Mouse (Mus musculus) heart, postnatal 10 days (tissue): Measurements from ENCODE around the gene Tanc1. TPM values are rescaled to one million over a fixed set of nuclear protein-coding genes. Genes with fewer than 3 reads are reported as not detected.
A peak's percentile ranks its signal among the peaks of the same experiment; 100 is the strongest.

ENCODE experiments used
- DNase-seq, 2 experiments: peaks; one replicate each; pipeline ENCODE4 v3.0.0; 2021
- intact Hi-C: fragments of 180-260 bp; cut with DNase I; formaldehyde crosslinking; loops from one replicate; pipeline ENCODE4 v1.15.1; 2025
- total RNA-seq, 2 experiments: library from RNA; stranded (reverse); gene quantifications; 2 replicates each; pipeline ENCODE4 v1.2.3; 2021

The Tanc1 gene
- total RNA-seq, 2 experiments from 2014 or later: 37.0 to 37.6 TPM

GRCm38 (mm10) chr2:59710771-59711170 is 98.9 kb downstream of the Tanc1 start:
- no peak for DNase-seq
- intact Hi-C loops: no loop called here

GRCm38 (mm10) chr2:59711992-59712391 is 100.2 kb downstream of the Tanc1 start:
- intact Hi-C loops: no loop called here
- no peak for DNase-seq

GRCm38 (mm10) chr2:59712484-59712883 is 100.6 kb downstream of the Tanc1 start:
- no peak for DNase-seq
- intact Hi-C loops: no loop called here

- DNase-seq: no peak
Measured at GRCm38 (mm10) chr2:59713626-59714556, 102.0 kb downstream of the Tanc1 start.

GRCm38 (mm10) chr2:59714992-59715391 is 103.2 kb downstream of the Tanc1 start:
- intact Hi-C loops: no loop called here
- no peak for DNase-seq

More at GRCm38 (mm10) chr2:59713626-59714556, 102.0 kb downstream of the Tanc1 start:
- intact Hi-C loops: no loop called here

- intact Hi-C loops: no loop called here
Measured at GRCm38 (mm10) chr2:59716461-59716860, 104.6 kb downstream of the Tanc1 start.

GRCm38 (mm10) chr2:59717746-59718294 is 106.0 kb downstream of the Tanc1 start:
- no peak for DNase-seq
- intact Hi-C loops: no loop called here

More at GRCm38 (mm10) chr2:59716461-59716860, 104.6 kb downstream of the Tanc1 start:
- no peak for DNase-seq

- no peak for DNase-seq
- intact Hi-C loops: no loop called here
Measured at GRCm38 (mm10) chr2:59718601-59719416, 107.0 kb downstream of the Tanc1 start.

- no peak for DNase-seq
- intact Hi-C loops: no loop called here
Measured at GRCm38 (mm10) chr2:59719831-59720230, 108.0 kb downstream of the Tanc1 start.

- intact Hi-C loops: no loop called here
- DNase-seq: peak in 1 of 2 experiments; percentile 27
Measured at GRCm38 (mm10) chr2:59721119-59721518, 109.3 kb downstream of the Tanc1 start.

- DNase-seq: no peak
- intact Hi-C loops: no loop called here
Measured at GRCm38 (mm10) chr2:59721758-59722157, 109.9 kb downstream of the Tanc1 start.

- no peak for DNase-seq
- intact Hi-C loops: no loop called here
Measured at GRCm38 (mm10) chr2:59723311-59723710, 111.5 kb downstream of the Tanc1 start.

GRCm38 (mm10) chr2:59725518-59726185 is 113.8 kb downstream of the Tanc1 start:
- intact Hi-C loops: no loop called here
- no peak for DNase-seq

GRCm38 (mm10) chr2:59731831-59732230 is 120.0 kb downstream of the Tanc1 start:
- no peak for DNase-seq
- intact Hi-C loops: no loop called here

- intact Hi-C loops: no loop called here
- DNase-seq: no peak
Measured at GRCm38 (mm10) chr2:59733410-59733809, 121.6 kb downstream of the Tanc1 start.

- no peak for DNase-seq
Measured at GRCm38 (mm10) chr2:59736401-59736898, 124.6 kb downstream of the Tanc1 start.

GRCm38 (mm10) chr2:59737368-59737767 is 125.5 kb downstream of the Tanc1 start:
- intact Hi-C loops: no loop called here
- DNase-seq: no peak

More at GRCm38 (mm10) chr2:59736401-59736898, 124.6 kb downstream of the Tanc1 start:
- intact Hi-C loops: no loop called here

- no peak for DNase-seq
- intact Hi-C loops: no loop called here
Measured at GRCm38 (mm10) chr2:59738356-59738755, 126.5 kb downstream of the Tanc1 start.

- no peak for DNase-seq
- intact Hi-C loops: no loop called here
Measured at GRCm38 (mm10) chr2:59739036-59739435, 127.2 kb downstream of the Tanc1 start.

GRCm38 (mm10) chr2:59742500-59743116 is 130.8 kb downstream of the Tanc1 start:
- intact Hi-C loops: loop anchor here (5.0 kb wide), 1 partner anchor 65 kb away; no protein-coding TSS in a partner anchor
- no peak for DNase-seq
